Mouse (Mus musculus): ENCODE results near the gene Cbr3.

DNA sequence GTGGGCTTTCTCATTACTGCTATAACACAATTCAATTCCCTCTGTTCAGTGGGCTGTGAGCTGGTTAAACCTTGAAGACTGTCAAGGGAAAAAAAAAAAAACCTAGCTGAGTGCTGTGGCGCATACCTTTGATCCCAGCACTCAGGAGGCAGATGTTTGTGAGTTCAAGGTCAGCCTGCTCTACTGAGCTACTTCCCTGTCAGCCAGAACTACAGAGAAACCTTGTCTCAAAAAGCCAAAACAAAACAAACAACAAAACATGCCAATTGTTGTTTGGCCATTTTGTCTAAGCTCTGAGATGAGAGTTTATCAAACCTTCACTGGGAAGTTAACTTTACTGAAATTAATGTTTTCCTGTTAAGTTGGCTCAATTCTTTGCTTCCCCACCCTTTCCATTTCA lies 26.2 kb downstream of the Cbr3 start:
- TF ChIP-seq MAX (IDR thresholded peaks at IDR 0.05; ENCODE audit: low read length) (no peak), UBTF (IDR thresholded peaks at IDR 0.05; ENCODE audit: low read depth, low read length) (no peak), CTCF (conservative IDR thresholded peaks at IDR 0.05 in 1 of 2, IDR thresholded peaks at IDR 0.05 in 1 of 2; ENCODE audit: low read depth in 2 of 2, low read length in 2 of 2) (no peak), POLR2A (IDR thresholded peaks at IDR 0.05; ENCODE audit: low read depth, low read length) (no peak), USF1 (IDR thresholded peaks at IDR 0.05; ENCODE audit: low read depth, low read length) (no peak), GABPA (IDR thresholded peaks at IDR 0.05; ENCODE audit: insufficient replicate concordance, low read depth, low read length) (no peak), SMC3 (IDR thresholded peaks at IDR 0.05; ENCODE audit: low read depth, low read length) (no peak), CHD2 (IDR thresholded peaks at IDR 0.05; ENCODE audit: low read length) (no peak), IRF4 (IDR thresholded peaks at IDR 0.05; ENCODE audit: low read depth, low read length) (no peak)

All from CH12.LX (cell line).